Mouse (Mus musculus): ENCODE measurements at regions not wholly inside any gene's neighbourhood (a gene's known extent, or its start where the extent isn't known, plus 50 kb on each side); places are given as distances from the start of the nearest gene placed in this dataset.

- TF ChIP-seq CTCF (IDR thresholded peaks at IDR 0.05; ENCODE audit: borderline replicate concordance, insufficient read depth, low read depth, low read length) (no peak), POLR2A (IDR thresholded peaks at IDR 0.05; ENCODE audit: borderline replicate concordance, insufficient read depth, low read length) (no peak)
Observed at GRCm38 (mm10) chr3:12257650-12258049, 1922.2 kb upstream of the Gm38303 start.
